Comparison of ENCODE assay signal across 9 mouse cellular contexts in the genomic region with DNA sequence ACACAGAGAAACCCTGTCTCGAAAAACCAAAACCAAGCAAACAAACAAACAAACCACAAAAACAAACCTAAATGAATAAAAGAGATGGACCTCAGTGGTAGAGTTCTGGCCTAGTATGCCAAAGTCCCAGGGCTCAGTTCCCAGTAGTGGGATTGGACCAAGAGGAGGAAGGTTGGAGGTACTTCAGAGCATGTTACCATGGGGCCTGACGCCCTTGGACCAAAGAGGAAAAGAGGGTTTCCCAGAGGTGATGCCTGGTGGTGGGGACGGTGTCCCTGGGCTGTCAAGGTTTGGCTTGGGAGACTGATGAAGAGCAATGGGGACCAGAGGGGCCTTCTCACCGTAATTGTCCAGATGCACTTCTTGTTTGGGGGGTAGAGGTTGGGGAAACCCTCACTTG. TPM values are rescaled to one million over a fixed set of nuclear protein-coding genes. Genes with fewer than 3 reads are reported as not detected.
A peak's percentile ranks its signal among the peaks of the same experiment; 100 is the strongest.
DNase-seq lines count a peak whose midpoint lies in the region; ATAC-seq and TF ChIP-seq lines count a peak whose summit lies in the region.
"Had no signal": no experiment of that assay in that cellular context is flagged by ENCODE, and none has a peak within 500 bp of the region (broad histone marks: within the 10 kb centered on the region; RNA-seq: fewer than 3 reads in every experiment).

No protein-coding gene starts in this region.

- H3K36me3 ChIP-seq in heart, embryonic 13.5 days = peaks cover 30% of the 10 kb centered on the region
- no peaks in the 10 kb centered on the region; the same call in 1 of the 2 replicates for H3K36me3 ChIP-seq in spleen, adult 2 months (ENCODE audit: control insufficient read depth, insufficient read depth, low read length)
- H3K36me3 ChIP-seq in limb, embryonic 11.5 days (ENCODE audit: control insufficient read depth, insufficient read depth, low read length) = peaks cover 6% of the 10 kb centered on the region; the same call in 1 of the 2 replicates

- H3K4me2 ChIP-seq in heart, embryonic 13.5 days = peak overlapping the region; percentile 67
- H3K4me2 ChIP-seq in limb, embryonic 11.5 days (ENCODE audit: low read depth, severe bottlenecking) = peak overlapping the region; percentile 57

- H3K4me3 ChIP-seq in heart, embryonic 13.5 days = peak overlapping the region; percentile 51
- peak overlapping the region; percentile 1; the same call in 1 of the 2 replicates for H3K4me3 ChIP-seq in spleen, adult 2 months (ENCODE audit: extremely low read depth, insufficient read depth, insufficient read length)
- H3K4me3 ChIP-seq in limb, embryonic 11.5 days (ENCODE audit: low read depth, low read length) = peak overlapping the region; percentile 30

- peaks cover 15% of the 10 kb centered on the region; the same call in 1 of the 2 replicates for H3K27me3 ChIP-seq in heart, embryonic 13.5 days (replicated peaks)
- no peaks in the 10 kb centered on the region for H3K27me3 ChIP-seq in spleen, adult 2 months (ENCODE audit: control insufficient read depth, insufficient read depth, low read length)
- no peaks in the 10 kb centered on the region for H3K27me3 ChIP-seq in limb, embryonic 11.5 days (ENCODE audit: control insufficient read depth, insufficient read depth, low read length)

- peaks cover 62% of the 10 kb centered on the region for H3K4me1 ChIP-seq in heart, embryonic 13.5 days
- H3K4me1 ChIP-seq in spleen, adult 2 months (ENCODE audit: control insufficient read depth, insufficient read depth, insufficient read length) = peaks cover 20% of the 10 kb centered on the region; the same call in 1 of the 2 replicates
- peaks cover 50% of the 10 kb centered on the region for H3K4me1 ChIP-seq in limb, embryonic 11.5 days (ENCODE audit: control insufficient read depth, insufficient read depth, low read length)

- no peaks in the 10 kb centered on the region for H3K9me3 ChIP-seq in heart, embryonic 13.5 days
- no peaks in the 10 kb centered on the region for H3K9me3 ChIP-seq in limb, embryonic 11.5 days (ENCODE audit: control insufficient read depth, low read length)

- intact Hi-C loops in heart, postnatal 36 days (cut with DNase I) = no loop called here

- no peak for TF ChIP-seq POLR2A in spleen, adult 2 months (IDR thresholded peaks at IDR 0.05; ENCODE audit: low read depth, low read length)

- H3K27ac ChIP-seq in heart, embryonic 13.5 days (replicated peaks) = peak overlapping the region; percentile 95
- H3K27ac ChIP-seq in spleen, adult 2 months (ENCODE audit: insufficient read depth, low read length) = no peak overlapping the region
- peak overlapping the region; percentile 97 for H3K27ac ChIP-seq in limb, embryonic 11.5 days (replicated peaks; ENCODE audit: low read depth, low read length)

- WGBS in heart, embryonic 13.5 days = 60% methylated on average over 4 of the region's 4 CpGs
- 86% methylated on average over 4 of the region's 4 CpGs for WGBS in spleen, adult 2 months
- WGBS in limb, embryonic 11.5 days = 39% methylated on average over 4 of the region's 4 CpGs

- ATAC-seq in heart, embryonic 13.5 days (ENCODE audit: extremely low read depth, insufficient number of reproducible peaks, low FRiP score, low TSS enrichment) = no peak
- no peak for ATAC-seq in limb, embryonic 11.5 days (ENCODE audit: insufficient number of reproducible peaks, low FRiP score, low TSS enrichment, low read depth)

- TF ChIP-seq CTCF in spleen, adult 2 months (IDR thresholded peaks at IDR 0.05; ENCODE audit: extremely low read depth, insufficient read depth, insufficient read length, insufficient replicate concordance) = no peak

- peak overlapping the region; percentile 83 for H3K9ac ChIP-seq in heart, embryonic 13.5 days
- peak overlapping the region; percentile 49; the same call in 1 of the 2 replicates for H3K9ac ChIP-seq in limb, embryonic 11.5 days (ENCODE audit: low read length)

- DNase-seq in heart, postnatal 36 days = no peak
- DNase-seq in spleen, adult 2 months (ENCODE audit: low read depth in 1 of 2, low spot score in 2 of 2) = no peak
- DNase-seq in spleen, adult 12 weeks (ENCODE audit: low spot score) = no peak
- DNase-seq in limb, embryonic 11.5 days (ENCODE audit: low spot score) = no peak
- no peak for DNase-seq in right cerebral cortex, postnatal 14 days
- DNase-seq in thymus, postnatal 4 days = no peak
- DNase-seq in frontal cortex, postnatal 14 days (ENCODE audit: low spot score in 2 of 2) = no peak

RNA-seq across cellular contexts. Expression of gene Pcolce, which starts 3.5 kb away (rescaled TPM):
- polyA plus RNA-seq in heart, embryonic 13.5 days (2015; fragmentation: Nextera tagmentation; extraction: Ambion mirVana) = 113 and 114 TPM in 2 replicates
- total RNA-seq in heart, postnatal 36 days (2021) = 10 to 100 TPM; 58.1 to 65.1 TPM
- 69.6 and 88.0 TPM in 2 replicates for polyA plus RNA-seq in spleen, adult 2 months (2012; rRNA removed)
- 150 TPM in 2 replicates for polyA plus RNA-seq in limb, embryonic 11.5 days (2014; fragmentation: Nextera tagmentation; extraction: Ambion mirVana)

RNA-seq across cellular contexts. Expression of gene Mospd3, which starts 9.2 kb away (rescaled TPM):
- polyA plus RNA-seq in heart, embryonic 13.5 days (2015; fragmentation: Nextera tagmentation; extraction: Ambion mirVana) = 16.4 and 18.4 TPM in 2 replicates
- total RNA-seq in heart, postnatal 36 days (2021) = 10 to 100 TPM; 16.5 to 16.8 TPM
- 90.3 and 131 TPM in 2 replicates for polyA plus RNA-seq in spleen, adult 2 months (2012; rRNA removed)
- polyA plus RNA-seq in limb, embryonic 11.5 days (2014; fragmentation: Nextera tagmentation; extraction: Ambion mirVana) = 20.4 and 21.4 TPM in 2 replicates

RNA-seq across cellular contexts. Expression of gene Fbxo24, which starts 18.7 kb away (rescaled TPM):
- polyA plus RNA-seq in heart, embryonic 13.5 days (2015; fragmentation: Nextera tagmentation; extraction: Ambion mirVana) = 0.12 and 0.23 TPM in 2 replicates
- under 1 TPM; 0.16 to 0.31 TPM for total RNA-seq in heart, postnatal 36 days (2021)
- 0.25 and 0.26 TPM in 2 replicates for polyA plus RNA-seq in spleen, adult 2 months (2012; rRNA removed)
- 0.11 and 0.24 TPM in 2 replicates for polyA plus RNA-seq in limb, embryonic 11.5 days (2014; fragmentation: Nextera tagmentation; extraction: Ambion mirVana)
- total RNA-seq: granulocyte monocyte progenitor cell, adult 5-6 weeks had no signal

RNA-seq across cellular contexts. Expression of gene Lrch4, which starts 18.9 kb away (rescaled TPM):
- polyA plus RNA-seq in heart, embryonic 13.5 days (2015; fragmentation: Nextera tagmentation; extraction: Ambion mirVana) = 21.8 and 24.2 TPM in 2 replicates
- 10 to 100 TPM; 18.4 to 20.5 TPM for total RNA-seq in heart, postnatal 36 days (2021)
- 249 and 293 TPM in 2 replicates for polyA plus RNA-seq in spleen, adult 2 months (2012; rRNA removed)
- polyA plus RNA-seq in limb, embryonic 11.5 days (2014; fragmentation: Nextera tagmentation; extraction: Ambion mirVana) = 31.1 and 35.3 TPM in 2 replicates

RNA-seq across cellular contexts. Expression of gene Gm20605, which starts 18.9 kb away (rescaled TPM):
- polyA plus RNA-seq in heart, embryonic 13.5 days (2015; fragmentation: Nextera tagmentation; extraction: Ambion mirVana) = 5.5 TPM in 2 replicates
- 1 to 10 TPM; 3.9 to 4.9 TPM for total RNA-seq in heart, postnatal 36 days (2021)
- 69.4 and 70.9 TPM in 2 replicates for polyA plus RNA-seq in spleen, adult 2 months (2012; rRNA removed)
- 6.5 and 11.5 TPM in 2 replicates for polyA plus RNA-seq in limb, embryonic 11.5 days (2014; fragmentation: Nextera tagmentation; extraction: Ambion mirVana)

Comparison
In these comparisons a context has a peak if more than half of its experiments do, and no peak if none do; other contexts are left out.
1. H3K4me3 ChIP-seq: peak in every context shown above with its lines; median percentile 51 in heart, embryonic 13.5 days; 30 in limb, embryonic 11.5 days; 1 in spleen, adult 2 months.